Mouse (Mus musculus): Measurements from ENCODE around the gene Ctdsp1. TPM values are rescaled to one million over a fixed set of nuclear protein-coding genes. Genes with fewer than 3 reads are reported as not detected.

Ctdsp1 gene
- total RNA-seq, 1 experiment: 17.9 TPM

DNA sequence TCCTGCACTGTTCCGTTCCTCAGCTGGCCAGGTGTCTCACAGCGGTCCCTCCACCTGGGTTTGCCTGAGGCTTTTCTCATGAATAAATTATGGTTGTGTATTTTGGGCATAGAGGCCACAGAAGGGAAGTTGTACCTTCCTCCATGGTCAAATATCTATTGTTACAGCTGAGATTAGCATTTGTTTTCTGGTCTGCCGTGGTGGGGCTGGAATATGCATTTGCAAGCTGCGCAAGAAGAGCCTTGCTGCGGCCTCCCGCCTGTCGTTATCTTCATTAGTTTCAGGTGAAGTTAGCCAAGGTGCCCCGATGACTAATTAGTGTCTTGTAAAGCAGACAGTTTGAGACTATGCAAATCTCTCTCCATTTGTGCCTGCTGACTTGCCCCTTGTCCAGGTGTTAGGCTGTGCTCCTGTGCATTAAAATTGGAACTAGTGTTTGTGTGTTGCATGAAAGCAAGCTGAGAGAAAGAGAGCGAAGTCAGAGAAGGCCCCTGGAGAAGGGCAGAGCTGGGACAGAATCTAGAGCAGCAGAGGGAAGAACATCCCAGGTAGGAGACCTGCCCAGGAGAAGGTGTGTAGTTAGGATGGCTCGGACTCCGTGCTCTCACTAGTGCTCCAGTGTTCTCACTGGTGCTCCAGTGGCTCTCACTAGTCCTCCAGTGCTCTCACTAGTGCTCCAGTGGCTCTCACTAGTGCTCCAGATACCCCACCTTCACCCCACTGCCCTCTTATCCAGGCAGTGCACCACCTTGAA is 47.0 kb upstream of the Ctdsp1 start:
- H3K4me1 ChIP-seq (ENCODE audit: control insufficient read depth in 2 of 2, insufficient read depth in 2 of 2, low read length in 2 of 2, poor library complexity in 1 of 2): peaks cover 2 to 3% of the 10 kb centered on the region in 2 experiments; a peak in 1 of 4 replicates
- H3K4me3 ChIP-seq (ENCODE audit: insufficient read depth in 1 of 2, low read depth in 1 of 2, low read length in 2 of 2, poor library complexity in 1 of 2, severe bottlenecking in 1 of 2): no peak overlapping the region
- DNase-seq (ENCODE audit: low read depth, low spot score): no peak
- no peak overlapping the region for H3K27ac ChIP-seq (ENCODE audit: insufficient read depth, low read depth, low read length, poor library complexity, severe bottlenecking)
- no peak overlapping the region for H3K9ac ChIP-seq (ENCODE audit: insufficient read depth, low read depth, low read length, poor library complexity, severe bottlenecking)
- in situ Hi-C loops (cut with MboI; ENCODE audit: low sequenced_read_pairs in 2 of 2, unreplicated experiment in 2 of 2): no loop called here
- H3K36me3 ChIP-seq (ENCODE audit: control insufficient read depth, insufficient read depth, low read length, poor library complexity, severe bottlenecking): no peaks in the 10 kb centered on the region; the same call in 1 of the 2 replicates
- H3K9me3 ChIP-seq (ENCODE audit: control insufficient read depth, insufficient read depth, low read depth, low read length): no peaks in the 10 kb centered on the region
- TF ChIP-seq ZC3H11A (IDR thresholded peaks at IDR 0.05; ENCODE audit: borderline replicate concordance, low read depth, low read length): no peak
- no peak for TF ChIP-seq HCFC1 (IDR thresholded peaks at IDR 0.05; ENCODE audit: borderline replicate concordance, insufficient read depth, low read length)
- TF ChIP-seq CHD2 (IDR thresholded peaks at IDR 0.05; ENCODE audit: low read depth, low read length): no peak
- no peak for TF ChIP-seq MAFK (IDR thresholded peaks at IDR 0.05; ENCODE audit: insufficient read depth, low read depth, low read length)
- no peak for TF ChIP-seq ZNF384 (IDR thresholded peaks at IDR 0.05; ENCODE audit: low read depth, low read length)

DNA sequence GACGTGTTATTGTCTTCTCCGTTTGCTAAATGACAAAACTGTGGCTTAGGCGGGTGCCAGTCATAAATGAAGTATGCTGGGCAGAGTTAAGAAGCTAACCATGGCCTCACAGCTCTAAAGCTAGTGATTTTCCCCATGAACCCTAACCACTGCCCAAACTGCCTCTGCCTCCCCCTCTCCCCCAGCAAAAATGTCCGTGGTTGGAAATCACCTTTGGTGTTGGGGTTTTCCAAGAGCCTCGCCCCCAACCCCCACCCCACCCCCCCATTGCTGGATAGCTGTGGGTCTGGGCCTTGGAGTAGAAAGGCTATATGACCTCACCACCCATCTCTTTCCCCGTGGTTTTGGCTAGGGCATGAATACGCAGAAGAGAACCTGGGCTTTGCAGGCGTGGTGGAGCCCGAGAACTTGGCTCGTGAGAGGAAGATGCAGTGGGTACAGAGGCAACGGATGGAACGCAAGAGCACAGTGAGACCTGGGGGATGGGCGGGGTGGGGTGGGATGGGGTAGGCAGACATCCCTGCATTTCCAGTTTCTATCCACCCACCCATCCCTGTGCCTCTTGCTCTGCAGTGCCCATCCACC is 40.0 kb upstream of the Ctdsp1 start:
- H3K36me3 ChIP-seq (ENCODE audit: control insufficient read depth, insufficient read depth, low read length, poor library complexity, severe bottlenecking): no peaks in the 10 kb centered on the region
- no peak overlapping the region for H3K4me3 ChIP-seq (ENCODE audit: insufficient read depth in 1 of 2, low read depth in 1 of 2, low read length in 2 of 2, poor library complexity in 1 of 2, severe bottlenecking in 1 of 2)
- H3K9ac ChIP-seq (ENCODE audit: insufficient read depth, low read depth, low read length, poor library complexity, severe bottlenecking): no peak overlapping the region
- in situ Hi-C loops (cut with MboI; ENCODE audit: low sequenced_read_pairs in 2 of 2, unreplicated experiment in 2 of 2): no loop called here
- H3K9me3 ChIP-seq (ENCODE audit: control insufficient read depth, insufficient read depth, low read depth, low read length): no peaks in the 10 kb centered on the region
- DNase-seq (ENCODE audit: low read depth, low spot score): no peak
- no peak overlapping the region for H3K27ac ChIP-seq (ENCODE audit: insufficient read depth, low read depth, low read length, poor library complexity, severe bottlenecking)
- peaks cover 0 to 7% of the 10 kb centered on the region in 2 experiments; a peak in 1 of 4 replicates for H3K4me1 ChIP-seq (ENCODE audit: control insufficient read depth in 2 of 2, insufficient read depth in 2 of 2, low read length in 2 of 2, poor library complexity in 1 of 2)
- TF ChIP-seq HCFC1 (IDR thresholded peaks at IDR 0.05; ENCODE audit: borderline replicate concordance, insufficient read depth, low read length) (no peak), ZC3H11A (IDR thresholded peaks at IDR 0.05; ENCODE audit: borderline replicate concordance, low read depth, low read length) (no peak), CHD2 (IDR thresholded peaks at IDR 0.05; ENCODE audit: low read depth, low read length) (no peak), ZNF384 (IDR thresholded peaks at IDR 0.05; ENCODE audit: low read depth, low read length) (no peak), MAFK (IDR thresholded peaks at IDR 0.05; ENCODE audit: insufficient read depth, low read depth, low read length) (no peak)

DNA sequence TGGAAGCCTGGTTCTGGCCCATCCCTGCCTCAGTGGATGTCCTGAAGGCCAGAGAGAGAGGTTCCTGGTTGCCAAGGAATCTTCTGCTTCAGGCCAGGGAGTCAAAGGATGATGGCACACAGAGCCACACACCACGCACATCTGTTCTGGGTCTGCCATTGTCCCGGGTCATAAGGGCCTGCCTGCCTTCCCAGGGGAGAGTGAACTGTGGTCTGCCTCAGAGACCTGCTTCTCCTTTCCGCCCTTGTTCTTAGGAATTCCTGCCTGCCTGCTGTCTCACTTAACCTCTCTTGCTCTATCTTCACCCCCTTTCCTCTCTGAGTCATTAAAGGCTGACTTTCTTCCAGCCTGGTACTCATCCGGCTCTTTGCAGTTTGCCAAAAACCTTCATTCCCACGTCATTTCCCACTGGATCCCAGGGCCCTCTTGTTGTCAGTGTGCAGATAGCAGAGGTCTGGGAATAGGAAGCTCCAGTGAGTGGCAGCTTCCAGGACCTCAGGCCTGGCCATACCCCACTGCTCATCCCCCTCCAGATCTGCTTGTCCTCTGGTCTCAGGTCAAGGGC is 38.7 kb upstream of the Ctdsp1 start:
- Histone ChIP-seq H3K4me3 (ENCODE audit: insufficient read depth in 1 of 2, low read depth in 1 of 2, low read length in 2 of 2, poor library complexity in 1 of 2, severe bottlenecking in 1 of 2) (no peak overlapping the region), H3K36me3 (ENCODE audit: control insufficient read depth, insufficient read depth, low read length, poor library complexity, severe bottlenecking) (no peaks in the 10 kb centered on the region), H3K4me1 (ENCODE audit: control insufficient read depth in 2 of 2, insufficient read depth in 2 of 2, low read length in 2 of 2, poor library complexity in 1 of 2) (peaks cover 0 to 7% of the 10 kb centered on the region in 2 experiments; a peak in 1 of 4 replicates), H3K9me3 (ENCODE audit: control insufficient read depth, insufficient read depth, low read depth, low read length) (no peaks in the 10 kb centered on the region), H3K27ac (ENCODE audit: insufficient read depth, low read depth, low read length, poor library complexity, severe bottlenecking) (no peak overlapping the region), H3K9ac (ENCODE audit: insufficient read depth, low read depth, low read length, poor library complexity, severe bottlenecking) (no peak overlapping the region)
- in situ Hi-C loops (cut with MboI; ENCODE audit: low sequenced_read_pairs in 2 of 2, unreplicated experiment in 2 of 2): no loop called here
- no peak for DNase-seq (ENCODE audit: low read depth, low spot score)
- no peak for TF ChIP-seq ZC3H11A (IDR thresholded peaks at IDR 0.05; ENCODE audit: borderline replicate concordance, low read depth, low read length)

DNA sequence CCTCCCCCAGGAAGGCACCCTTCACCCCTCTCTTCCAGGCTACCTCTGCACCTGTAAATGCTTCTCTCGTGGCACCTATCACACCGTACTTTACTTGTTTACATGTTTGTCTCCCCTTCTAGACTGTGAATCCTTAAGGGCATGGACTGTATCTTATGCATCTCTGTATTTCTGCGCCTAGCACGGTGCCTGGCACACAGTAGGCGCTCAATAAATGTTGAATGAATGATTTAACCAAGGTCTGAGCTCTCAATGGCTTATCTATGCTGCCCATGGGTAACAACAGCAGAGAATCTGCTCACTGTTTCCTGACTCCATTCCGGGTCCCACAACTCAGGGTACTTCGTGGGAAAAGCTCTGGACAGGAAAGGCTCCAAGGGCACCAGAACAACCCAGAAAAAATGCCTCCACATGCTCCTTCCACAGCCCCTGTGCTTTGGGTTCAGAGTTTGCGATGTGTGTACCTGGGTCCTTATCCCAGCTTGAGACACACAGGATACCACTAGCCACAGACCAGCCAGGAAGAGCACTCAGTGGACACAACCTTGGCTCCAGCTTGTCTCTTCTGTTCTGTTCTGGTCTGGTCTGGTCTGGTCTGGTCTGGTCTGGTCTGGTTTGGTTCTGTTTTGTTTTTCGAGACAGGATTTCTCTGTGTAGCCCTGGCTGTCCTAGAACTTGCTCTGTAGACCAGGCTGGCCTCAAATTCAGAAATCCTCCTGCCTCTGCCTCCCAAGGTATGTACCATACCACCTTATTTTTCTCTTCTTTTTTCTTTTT is 37.7 kb upstream of the Ctdsp1 start:
- Histone ChIP-seq H3K4me1 (ENCODE audit: control insufficient read depth in 2 of 2, insufficient read depth in 2 of 2, low read length in 2 of 2, poor library complexity in 1 of 2) (peaks cover 0 to 9% of the 10 kb centered on the region in 2 experiments; a peak in 1 of 4 replicates), H3K27ac (ENCODE audit: insufficient read depth, low read depth, low read length, poor library complexity, severe bottlenecking) (no peak overlapping the region), H3K9ac (ENCODE audit: insufficient read depth, low read depth, low read length, poor library complexity, severe bottlenecking) (no peak overlapping the region; the same call in 1 of the 2 replicates), H3K9me3 (ENCODE audit: control insufficient read depth, insufficient read depth, low read depth, low read length) (no peaks in the 10 kb centered on the region), H3K36me3 (ENCODE audit: control insufficient read depth, insufficient read depth, low read length, poor library complexity, severe bottlenecking) (no peaks in the 10 kb centered on the region), H3K4me3 (ENCODE audit: insufficient read depth in 1 of 2, low read depth in 1 of 2, low read length in 2 of 2, poor library complexity in 1 of 2, severe bottlenecking in 1 of 2) (no peak overlapping the region)
- in situ Hi-C loops (cut with MboI; ENCODE audit: low sequenced_read_pairs in 2 of 2, unreplicated experiment in 2 of 2): no loop called here
- no peak for DNase-seq (ENCODE audit: low read depth, low spot score)
- TF ChIP-seq HCFC1 (IDR thresholded peaks at IDR 0.05; ENCODE audit: borderline replicate concordance, insufficient read depth, low read length) (no peak), ZC3H11A (IDR thresholded peaks at IDR 0.05; ENCODE audit: borderline replicate concordance, low read depth, low read length) (no peak), MAFK (IDR thresholded peaks at IDR 0.05; ENCODE audit: insufficient read depth, low read depth, low read length) (no peak), ZNF384 (IDR thresholded peaks at IDR 0.05; ENCODE audit: low read depth, low read length) (no peak), CHD2 (IDR thresholded peaks at IDR 0.05; ENCODE audit: low read depth, low read length) (no peak)

Measured in ES-E14 (cell line).